In genomic region chr7:145194455-145195161, GRCm38 (mm10) we compare ENCODE assay signal across 8 mouse cellular contexts. TPM values are rescaled to one million over a fixed set of nuclear protein-coding genes. Genes with fewer than 3 reads are reported as not detected.
DNase-seq lines count a peak whose midpoint lies in the region; ATAC-seq and TF ChIP-seq lines count a peak whose summit lies in the region.

No protein-coding gene starts in this region.

- H3K4me2 ChIP-seq in embryonic facial prominence, embryonic 15.5 days (replicated peaks): no peak overlapping the region
- H3K4me2 ChIP-seq in hindbrain, embryonic 12.5 days (replicated peaks): no peak overlapping the region
- H3K4me2 ChIP-seq in myocyte (ENCODE audit: low read depth): peak overlapping the region; percentile 45

- no peaks in the 10 kb centered on the region for H3K27me3 ChIP-seq in embryonic facial prominence, embryonic 15.5 days
- no peaks in the 10 kb centered on the region for H3K27me3 ChIP-seq in hindbrain, embryonic 12.5 days
- no peaks in the 10 kb centered on the region for H3K27me3 ChIP-seq in myocyte (ENCODE audit: control insufficient read depth, insufficient read depth, insufficient read length)

- H3ac ChIP-seq in myocyte (ENCODE audit: control insufficient read depth, insufficient read length): no peak overlapping the region

- H3K27ac ChIP-seq in embryonic facial prominence, embryonic 15.5 days (replicated peaks): peak overlapping the region; percentile 78
- 0 out of 2 replicates have a peak overlapping the region, but pooled peaks have one; percentile 8 for H3K27ac ChIP-seq in hindbrain, embryonic 12.5 days

- peak; percentile 44; the same call in 1 of the 2 replicates for ATAC-seq in embryonic facial prominence, embryonic 15.5 days (ENCODE audit: insufficient number of reproducible peaks, low FRiP score, low TSS enrichment, low read depth)
- ATAC-seq in hindbrain, embryonic 12.5 days (ENCODE audit: low FRiP score): no peak

- peaks cover 51% of the 10 kb centered on the region for H3K4me1 ChIP-seq in embryonic facial prominence, embryonic 15.5 days
- peaks cover 31% of the 10 kb centered on the region for H3K4me1 ChIP-seq in hindbrain, embryonic 12.5 days

- no peak for TF ChIP-seq POLR2A in myocyte (IDR thresholded peaks at IDR 0.05; ENCODE audit: insufficient read length, low read depth)

- H3K9me3 ChIP-seq in embryonic facial prominence, embryonic 15.5 days (replicated peaks): no peaks in the 10 kb centered on the region
- no peaks in the 10 kb centered on the region for H3K9me3 ChIP-seq in hindbrain, embryonic 12.5 days (replicated peaks)

- DNase-seq in adrenal gland, adult (ENCODE audit: inconsistent age in 2 of 2, low spot score in 1 of 2): peak; percentile 42 to 78
- DNase-seq in adrenal gland, postnatal 4 days (ENCODE audit: low spot score in 2 of 2): no peak
- DNase-seq in Muller cell, postnatal 12 days (ENCODE audit: inconsistent ontology term): peak; percentile 78
- DNase-seq in layer of hippocampus, postnatal 14 days (ENCODE audit: low spot score in 2 of 2): peak; percentile 54 to 77
- no peak for DNase-seq in spleen, postnatal 4 days (ENCODE audit: low spot score in 2 of 2)

- H3K79me2 ChIP-seq in myocyte (ENCODE audit: control insufficient read depth, insufficient read depth): no peaks in the 10 kb centered on the region

- H3K9ac ChIP-seq in embryonic facial prominence, embryonic 15.5 days: no peak overlapping the region
- no peak overlapping the region for H3K9ac ChIP-seq in hindbrain, embryonic 12.5 days

- H3K36me3 ChIP-seq in embryonic facial prominence, embryonic 15.5 days: no peaks in the 10 kb centered on the region
- no peaks in the 10 kb centered on the region for H3K36me3 ChIP-seq in hindbrain, embryonic 12.5 days
- no peaks in the 10 kb centered on the region for H3K36me3 ChIP-seq in myocyte (ENCODE audit: control insufficient read depth, insufficient read depth)

- H3K4me3 ChIP-seq in embryonic facial prominence, embryonic 15.5 days (replicated peaks): no peak overlapping the region
- no peak overlapping the region for H3K4me3 ChIP-seq in hindbrain, embryonic 12.5 days
- H3K4me3 ChIP-seq in myocyte: no peak overlapping the region

- 47% methylated on average over 3 of the region's 3 CpGs for WGBS in embryonic facial prominence, embryonic 15.5 days
- WGBS in hindbrain, embryonic 12.5 days: 85% methylated on average over 3 of the region's 3 CpGs

TF ChIP-seq in myocyte, 11 proteins besides CTCF, POLR2A, EP300 and RAD21:
- TF ChIP-seq MYOD1 (IDR thresholded peaks at IDR 0.05; ENCODE audit: control insufficient read depth in 1 of 3, insufficient read length in 2 of 3, low read depth in 2 of 3) (no peak), POLR2AphosphoS2 (IDR thresholded peaks at IDR 0.05; ENCODE audit: insufficient read length, low read depth) (no peak), MAX (IDR thresholded peaks at IDR 0.05; ENCODE audit: low read depth) (no peak), MYOG (IDR thresholded peaks at IDR 0.05; ENCODE audit: control insufficient read depth in 1 of 3, insufficient read depth in 1 of 3, insufficient read length in 2 of 3, low read depth in 2 of 3) (no peak), USF1 (IDR thresholded peaks at IDR 0.05; ENCODE audit: low read depth) (no peak), SRF (IDR thresholded peaks at IDR 0.05; ENCODE audit: control insufficient read depth, insufficient read length, low read depth) (no peak), CEBPB (IDR thresholded peaks at IDR 0.05; ENCODE audit: insufficient read depth, poor library complexity, severe bottlenecking) (no peak), TCF12 (IDR thresholded peaks at IDR 0.05; ENCODE audit: insufficient read depth, poor library complexity, severe bottlenecking) (no peak), E2F4 (IDR thresholded peaks at IDR 0.05; ENCODE audit: insufficient read depth) (no peak)

RNA-seq across cellular contexts. Expression of gene 1810010D01Rik, which starts 13.3 kb away (rescaled TPM):
- total RNA-seq in adrenal gland, postnatal 4 days (2021): under 1 TPM in 1 of 2 experiments, not detected in 1; 0.45 TPM
- polyA plus RNA-seq in embryonic facial prominence, embryonic 15.5 days (2015; fragmentation: Nextera tagmentation; extraction: Ambion mirVana): 0.19 TPM in 1 of 2 replicates, not detected in the other
- polyA plus RNA-seq in hindbrain, embryonic 12.5 days (2016; fragmentation: Nextera tagmentation; extraction: Ambion mirVana): 0.35 TPM in 1 of 2 replicates, not detected in the other
- total RNA-seq in layer of hippocampus, postnatal 14 days (2021): not detected
- polyA plus RNA-seq in myocyte (2012; fragmentation: generic; extraction: Trizol): not detected

Comparison
In these comparisons a context has a peak if more than half of its experiments do, and no peak if none do; other contexts are left out.
1. DNase-seq: peak in adrenal gland, adult (2 of 2), Muller cell, postnatal 12 days (single experiment) and layer of hippocampus, postnatal 14 days (2 of 2); none in adrenal gland, postnatal 4 days (0 of 2) and spleen, postnatal 4 days (0 of 2).